Mouse (Mus musculus) myocyte (in vitro differentiated cells): ENCODE results near the gene Klf8.
"Not testable (repeated sequence)": the region's sequence is repeated elsewhere in the genome, so short reads cannot be mapped to it uniquely, and the experiment has no call there.

Experiments
- E2F4 ChIP-seq: IDR thresholded peaks from one replicate; pipeline ENCODE4 v1.6.1; 2011; ENCODE audit warnings: mild to moderate bottlenecking, control low read depth, moderate library complexity; ENCODE audit not compliant: insufficient read depth
- MAX ChIP-seq: IDR thresholded peaks from one replicate; pipeline ENCODE4 v1.6.1; 2011; ENCODE audit warnings: low read depth, mild to moderate bottlenecking, control low read depth
- MYOD1 ChIP-seq, 3 experiments: IDR thresholded peaks; one replicate each; pipeline ENCODE4 v1.6.1; 2011; ENCODE audit warnings: control low read depth in 2 of 3, low read depth in 2 of 3, mild to moderate bottlenecking in 2 of 3, moderate library complexity in 1 of 3; ENCODE audit not compliant: insufficient read length in 2 of 3, control insufficient read depth in 1 of 3
- MYOG ChIP-seq, 3 experiments: IDR thresholded peaks; one replicate each; pipeline ENCODE4 v1.6.1; 2011; ENCODE audit warnings: control low read depth in 2 of 3, low read depth in 2 of 3, mild to moderate bottlenecking in 2 of 3; ENCODE audit not compliant: insufficient read length in 2 of 3, control insufficient read depth in 1 of 3, insufficient read depth in 1 of 3
- POLR2A ChIP-seq: IDR thresholded peaks from one replicate; pipeline ENCODE4 v1.6.1; 2011; ENCODE audit warnings: low read depth, mild to moderate bottlenecking, control low read depth, moderate library complexity; ENCODE audit not compliant: insufficient read length
- TCF12 ChIP-seq: IDR thresholded peaks from one replicate; pipeline ENCODE4 v1.6.1; 2011; ENCODE audit warnings: mild to moderate bottlenecking, control low read depth; ENCODE audit not compliant: poor library complexity, insufficient read depth, severe bottlenecking
- TCF3 ChIP-seq: IDR thresholded peaks from one replicate; pipeline ENCODE4 v1.6.1; 2011; ENCODE audit warnings: low read depth, control low read depth; ENCODE audit not compliant: insufficient read length
- USF1 ChIP-seq: IDR thresholded peaks from one replicate; pipeline ENCODE4 v1.6.1; 2011; ENCODE audit warnings: low read depth, mild to moderate bottlenecking, control low read depth, moderate library complexity

- TF ChIP-seq POLR2A; USF1; TCF12; E2F4; MAX; MYOD1 (IDR thresholded peaks at IDR 0.05; ENCODE audit: control insufficient read depth in 1 of 3, insufficient read length in 2 of 3, low read depth in 2 of 3); MYOG (IDR thresholded peaks at IDR 0.05; ENCODE audit: control insufficient read depth in 1 of 3, insufficient read depth in 1 of 3, insufficient read length in 2 of 3, low read depth in 2 of 3); TCF3: not testable (repeated sequence)
These were observed 96.9 kb downstream of the Klf8 start for GRCm38 (mm10) chrX:153334140-153334539.
